Mouse (Mus musculus) forebrain, embryonic 16.5 days (tissue): ENCODE measurements around the gene Galnt12. TPM values are rescaled to one million over a fixed set of nuclear protein-coding genes. Genes with fewer than 3 reads are reported as not detected.
"Not testable (repeated sequence)": the region's sequence is repeated elsewhere in the genome, so short reads cannot be mapped to it uniquely, and the experiment has no call there.

ENCODE experiments used
- ATAC-seq: fragments of 200-750 bp; cut with Nextera tagmentation; 2 replicates; pipeline ENCODE4 v1.8.0; 2017; ENCODE audit warnings: mild to moderate bottlenecking, moderate library complexity
- H3K27ac ChIP-seq: fragments of 300-500 bp; sonication (generic); 2 replicates; pipeline ENCODE4 v1.5.1; 2014; ENCODE audit warnings: low read length, control low read depth
- H3K27me3 ChIP-seq: fragments of 300-500 bp; sonication (generic); replicated peaks from 2 replicates; pipeline ENCODE4 v1.6.1; 2014; ENCODE audit warnings: low read length; ENCODE audit not compliant: control insufficient read depth, insufficient read depth
- H3K36me3 ChIP-seq: fragments of 300-500 bp; sonication (generic); 2 replicates; pipeline ENCODE4 v1.6.1; 2014; ENCODE audit not compliant: control insufficient read depth, insufficient read depth
- H3K4me1 ChIP-seq: fragments of 300-500 bp; sonication (generic); replicated peaks from 2 replicates; pipeline ENCODE4 v1.6.1; 2014; ENCODE audit warnings: low read length; ENCODE audit not compliant: control insufficient read depth, insufficient read depth
- H3K4me2 ChIP-seq: fragments of 300-500 bp; sonication (generic); 2 replicates; pipeline ENCODE4 v1.6.1; 2014; ENCODE audit warnings: mild to moderate bottlenecking, low read length, control low read depth
- H3K4me3 ChIP-seq: fragments of 300-500 bp; sonication (generic); replicated peaks from 2 replicates; pipeline ENCODE4 v1.5.1; 2014; ENCODE audit warnings: mild to moderate bottlenecking, low read length, control low read depth
- H3K9ac ChIP-seq: fragments of 300-500 bp; sonication (generic); replicated peaks from 2 replicates; pipeline ENCODE4 v1.6.1; 2014; ENCODE audit warnings: low read depth, low read length, control low read depth
- H3K9me3 ChIP-seq: fragments of 300-500 bp; sonication (generic); 2 replicates; pipeline ENCODE4 v1.6.1; 2016; ENCODE audit warnings: low read length; ENCODE audit not compliant: control insufficient read depth
- WGBS: fragments of 180-500 bp; shearing (Covaris S2); extraction: QIAGEN DNeasy Blood & Tissue Kit; methylation state at CpG from one replicate; pipeline ENCODE4 v1.1.7; 2014; 5-methylcytosine and 5-hydroxymethylcytosine counted together
- polyA plus RNA-seq: library from polyadenylated mRNA; unstranded; fragments of >200 nt; fragmentation: Nextera tagmentation; extraction: Ambion mirVana; gene quantifications from 2 replicates; pipeline ENCODE4 v1.2.1, GENCODE M21; 2015

Gene Galnt12
- polyA plus RNA-seq: 0.50 and 0.85 TPM in 2 replicates

DNA sequence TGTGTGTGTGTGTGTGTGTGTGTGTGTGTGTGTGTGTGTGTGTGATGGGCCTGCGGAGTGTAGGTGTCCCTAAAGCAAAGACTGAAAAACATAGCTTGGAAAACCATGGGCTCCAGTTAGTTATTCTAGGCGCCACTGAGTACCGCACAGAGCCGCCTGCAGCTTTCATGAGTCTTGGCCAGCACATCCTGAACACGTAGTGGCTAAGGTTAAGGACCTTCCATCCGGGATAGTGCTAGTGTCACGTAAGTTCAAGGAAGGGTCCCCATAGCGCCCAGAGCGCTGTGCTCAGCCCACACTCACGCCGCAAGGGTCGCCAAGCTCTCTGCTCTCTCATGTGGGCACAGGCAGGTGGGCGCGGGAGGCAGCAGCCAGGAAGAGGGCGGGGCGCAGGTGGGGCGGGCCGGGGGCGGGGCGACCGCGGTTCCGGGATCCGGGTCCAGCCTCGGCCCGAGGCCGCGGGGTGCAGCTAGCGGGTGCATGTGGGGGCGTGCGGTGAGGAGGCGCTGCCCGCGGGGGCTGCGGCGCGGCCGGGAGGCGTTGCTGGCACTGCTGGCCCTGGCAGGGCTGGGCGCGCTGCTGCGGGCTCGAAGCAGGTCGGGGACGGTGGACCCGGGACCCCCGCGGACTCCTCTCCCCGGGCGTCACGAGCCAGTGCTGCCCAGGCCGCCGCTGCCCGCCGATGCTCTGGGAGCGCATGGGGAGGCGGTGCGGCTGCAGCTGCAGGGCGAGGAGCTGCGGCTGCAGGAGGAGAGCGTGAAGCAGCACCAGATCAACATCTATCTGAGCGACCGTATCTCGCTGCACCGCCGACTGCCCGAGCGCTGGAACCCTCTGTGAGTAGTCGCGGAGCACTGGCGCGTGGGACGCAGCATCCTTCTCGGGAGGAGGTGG is at the start of gene Galnt12:
Galnt12 (plus strand) TSS at position 417 of the 894 bp plus-strand sequence.
- Histone ChIP-seq H3K9ac (peak within 1 kb of the TSS; percentile 74), H3K4me2 (peak within 1 kb of the TSS; percentile 94), H3K4me3 (peak within 1 kb of the TSS; percentile 72), H3K27me3 (peaks cover 11% of the 10 kb centered on the region), H3K4me1 (peaks cover 8% of the 10 kb centered on the region), H3K27ac (no peak within 1 kb of the TSS), H3K36me3 (no peaks in the 10 kb centered on the region), H3K9me3 (no peaks in the 10 kb centered on the region)
- ATAC-seq: peak; percentile 84
- WGBS: 2% methylated on average over 49 of the region's 74 CpGs

GRCm38 (mm10) chr4:47043866-47044265 is 47.8 kb upstream of the Galnt12 start:
- no peaks in the 10 kb centered on the region for H3K9me3 ChIP-seq
- no peaks in the 10 kb centered on the region for H3K4me1 ChIP-seq
- H3K4me2 ChIP-seq: no peak overlapping the region
- WGBS: 84% methylated on average over 9 of the region's 9 CpGs
- ATAC-seq: no peak
- no peak overlapping the region for H3K9ac ChIP-seq
- H3K4me3 ChIP-seq: no peak overlapping the region
- H3K36me3 ChIP-seq: no peaks in the 10 kb centered on the region
- H3K27me3 ChIP-seq: no peaks in the 10 kb centered on the region
- H3K27ac ChIP-seq: no peak overlapping the region

- no peak for ATAC-seq
- H3K27ac ChIP-seq: no peak overlapping the region
- no peaks in the 10 kb centered on the region; the same call in 1 of the 2 replicates for H3K36me3 ChIP-seq
- H3K4me1 ChIP-seq: peaks cover 2% of the 10 kb centered on the region; the same call in 1 of the 2 replicates
- no peaks in the 10 kb centered on the region for H3K27me3 ChIP-seq
- H3K4me2 ChIP-seq: no peak overlapping the region
- WGBS: 91% methylated on average over 6 of the region's 6 CpGs
- no peak overlapping the region for H3K9ac ChIP-seq
- no peak overlapping the region for H3K4me3 ChIP-seq
- H3K9me3 ChIP-seq: no peaks in the 10 kb centered on the region
Observed at GRCm38 (mm10) chr4:47046974-47047373, 44.7 kb upstream of the Galnt12 start.

GRCm38 (mm10) chr4:47047765-47048164 is 43.9 kb upstream of the Galnt12 start:
- ATAC-seq: no peak
- Histone ChIP-seq H3K4me1 (peaks cover 2% of the 10 kb centered on the region; the same call in 1 of the 2 replicates), H3K36me3 (no peaks in the 10 kb centered on the region; the same call in 1 of the 2 replicates), H3K27ac (no peak overlapping the region), H3K4me2 (no peak overlapping the region), H3K9ac (no peak overlapping the region), H3K9me3 (no peaks in the 10 kb centered on the region), H3K27me3 (no peaks in the 10 kb centered on the region), H3K4me3 (no peak overlapping the region)
- 81% methylated on average over 4 of the region's 4 CpGs for WGBS

- no peak overlapping the region for H3K27ac ChIP-seq
- WGBS: 85% methylated on average over 16 of the region's 16 CpGs
- H3K9ac ChIP-seq: no peak overlapping the region
- no peaks in the 10 kb centered on the region for H3K9me3 ChIP-seq
- peaks cover 2% of the 10 kb centered on the region; the same call in 1 of the 2 replicates for H3K4me1 ChIP-seq
- no peaks in the 10 kb centered on the region; the same call in 1 of the 2 replicates for H3K36me3 ChIP-seq
- H3K4me2 ChIP-seq: no peak overlapping the region
- no peak overlapping the region for H3K4me3 ChIP-seq
- no peaks in the 10 kb centered on the region for H3K27me3 ChIP-seq
- no peak for ATAC-seq
Observed at GRCm38 (mm10) chr4:47049216-47049615, 42.5 kb upstream of the Galnt12 start.

- no peak overlapping the region for H3K9ac ChIP-seq
- 0% methylated on average over 1 of the region's 1 CpGs for WGBS
- peak; percentile 61 for ATAC-seq
Observed at GRCm38 (mm10) chr4:47050167-47050566, 41.5 kb upstream of the Galnt12 start.

DNA sequence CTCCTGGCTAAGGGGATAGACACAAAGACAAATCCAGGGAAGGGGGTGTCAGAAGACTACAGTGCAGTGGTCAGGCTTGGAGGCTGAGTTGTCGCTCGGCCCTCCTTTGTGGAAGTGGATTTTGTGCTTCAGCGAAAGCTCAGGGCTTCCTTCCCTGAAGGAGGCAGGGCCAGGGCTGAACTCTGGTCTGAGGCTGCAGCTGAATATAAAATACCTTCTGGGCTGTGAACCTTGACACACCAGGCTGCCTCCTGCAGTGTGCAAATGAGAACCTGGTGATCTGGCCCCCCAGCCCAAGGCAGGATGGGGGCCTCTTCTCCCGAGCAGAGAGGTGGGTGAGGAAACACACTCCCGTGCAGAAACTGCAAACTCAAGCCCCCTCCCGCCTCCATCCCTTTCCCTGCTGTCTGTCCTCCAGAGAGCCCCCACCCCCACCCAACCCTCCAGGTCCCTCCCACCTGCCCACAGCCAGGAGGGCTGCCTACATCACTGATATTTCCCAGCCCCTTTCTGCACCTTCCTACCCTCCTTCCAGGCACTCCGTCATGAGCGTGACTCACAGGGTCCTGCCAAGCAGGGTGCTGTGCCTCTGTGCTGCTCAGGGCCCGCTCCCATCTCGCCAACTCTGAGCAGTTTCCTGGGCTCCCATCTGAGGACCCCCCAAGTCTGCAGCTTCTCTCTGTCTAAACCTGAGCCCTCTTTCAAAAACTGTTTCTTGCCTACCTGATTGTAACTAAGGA is 40.9 kb upstream of the Galnt12 start:
- no peaks in the 10 kb centered on the region; the same call in 1 of the 2 replicates for H3K36me3 ChIP-seq
- no peak overlapping the region for H3K4me3 ChIP-seq
- no peak overlapping the region for H3K4me2 ChIP-seq
- peaks cover 2% of the 10 kb centered on the region; the same call in 1 of the 2 replicates for H3K4me1 ChIP-seq
- ATAC-seq: peak; percentile 22
- no peak overlapping the region for H3K9ac ChIP-seq
- H3K27me3 ChIP-seq: no peaks in the 10 kb centered on the region
- H3K9me3 ChIP-seq: no peaks in the 10 kb centered on the region
- no peak overlapping the region for H3K27ac ChIP-seq
- WGBS: 30% methylated on average over 10 of the region's 10 CpGs

More at GRCm38 (mm10) chr4:47050167-47050566, 41.5 kb upstream of the Galnt12 start:
- Histone ChIP-seq H3K36me3 (no peaks in the 10 kb centered on the region; the same call in 1 of the 2 replicates), H3K27me3 (no peaks in the 10 kb centered on the region), H3K4me2 (no peak overlapping the region), H3K27ac (no peak overlapping the region), H3K4me1 (peaks cover 2% of the 10 kb centered on the region; the same call in 1 of the 2 replicates), H3K4me3 (no peak overlapping the region), H3K9me3 (no peaks in the 10 kb centered on the region)

GRCm38 (mm10) chr4:47051905-47052304 is 39.8 kb upstream of the Galnt12 start:
- Histone ChIP-seq H3K36me3 (no peaks in the 10 kb centered on the region; the same call in 1 of the 2 replicates), H3K9me3 (no peaks in the 10 kb centered on the region), H3K27ac (no peak overlapping the region), H3K4me2 (no peak overlapping the region), H3K9ac (no peak overlapping the region), H3K4me3 (no peak overlapping the region), H3K27me3 (no peaks in the 10 kb centered on the region), H3K4me1 (peaks cover 10% of the 10 kb centered on the region)
- 67% methylated on average over 9 of the region's 9 CpGs for WGBS
- no peak for ATAC-seq

- not testable (repeated sequence) for H3K4me3 ChIP-seq, H3K9me3 ChIP-seq, H3K4me2 ChIP-seq, ATAC-seq, H3K9ac ChIP-seq, H3K27me3 ChIP-seq, H3K27ac ChIP-seq, H3K36me3 ChIP-seq
- peaks cover 14% of the 10 kb centered on the region for H3K4me1 ChIP-seq
- 95% methylated on average over 9 of the region's 9 CpGs for WGBS
Observed at GRCm38 (mm10) chr4:47055170-47055569, 36.5 kb upstream of the Galnt12 start.
